Mouse (Mus musculus) MEL (cell line): ENCODE data around the gene Pgrmc1. TPM values are rescaled to one million over a fixed set of nuclear protein-coding genes. Genes with fewer than 3 reads are reported as not detected.

Experiments used
- DNase-seq: peaks from one replicate; pipeline ENCODE4 v3.0.0; 2011; ENCODE audit warnings: low read depth, low spot score
- H3K27ac ChIP-seq: 2 replicates; pipeline ENCODE4 v1.5.1; 2012; ENCODE audit warnings: low read depth, mild to moderate bottlenecking, control low read depth, low read length, moderate library complexity; ENCODE audit not compliant: control insufficient read depth
- H3K27me3 ChIP-seq, 2 experiments: fragments of 150-350 bp in 1 of 2; sonication (generic) in 1 of 2; 2 replicates each; pipeline ENCODE4 v1.6.1; 2012; ENCODE audit warnings: low read length in 2 of 2, mild to moderate bottlenecking in 2 of 2, improper control_type of control experiment in 1 of 2, moderate library complexity in 1 of 2; ENCODE audit not compliant: insufficient read depth in 2 of 2, control insufficient read depth in 1 of 2
- H3K36me3 ChIP-seq, 2 experiments: 2 replicates each; pipeline ENCODE4 v1.6.1; 2012 to 2014; ENCODE audit warnings: low read length in 2 of 2, improper control_type of control experiment in 1 of 2, inconsistent platforms in 1 of 2, mild to moderate bottlenecking in 1 of 2; ENCODE audit not compliant: insufficient read depth in 2 of 2, control insufficient read depth in 1 of 2
- H3K4me1 ChIP-seq, 2 experiments: fragments of 150-350 bp in 1 of 2; sonication (generic) in 1 of 2; 2 replicates each; pipeline ENCODE4 v1.6.1; 2012; ENCODE audit warnings: low read length in 2 of 2, improper control_type of control experiment in 1 of 2, mild to moderate bottlenecking in 1 of 2; ENCODE audit not compliant: insufficient read depth in 2 of 2, control insufficient read depth in 1 of 2
- H3K4me3 ChIP-seq, 2 experiments: fragments of 150-350 bp in 1 of 2; sonication (generic) in 1 of 2; 2 replicates each; pipeline ENCODE4 v1.5.1; 2012; ENCODE audit warnings: low read depth in 2 of 2, low read length in 2 of 2, mild to moderate bottlenecking in 2 of 2, moderate library complexity in 2 of 2, control low read depth in 1 of 2, improper control_type of control experiment in 1 of 2; ENCODE audit not compliant: control insufficient read depth in 1 of 2, insufficient read depth in 1 of 2
- H3K79me2 ChIP-seq: 2 replicates; pipeline ENCODE4 v1.6.1; 2012; ENCODE audit warnings: mild to moderate bottlenecking, low read length, moderate library complexity; ENCODE audit not compliant: control insufficient read depth, poor library complexity, insufficient read depth
- H3K9ac ChIP-seq: 2 replicates; pipeline ENCODE4 v1.6.1; 2012; ENCODE audit warnings: low read depth, mild to moderate bottlenecking, control low read depth, low read length, moderate library complexity; ENCODE audit not compliant: control insufficient read depth, poor library complexity, severe bottlenecking
- H3K9me3 ChIP-seq: fragments of 150-350 bp; sonication (generic); replicated peaks from 2 replicates; pipeline ENCODE4 v1.6.1; 2012; ENCODE audit warnings: mild to moderate bottlenecking, low read length, improper control_type of control experiment, moderate library complexity; ENCODE audit not compliant: insufficient read depth
- BHLHE40 ChIP-seq: IDR thresholded peaks from 2 replicates; pipeline ENCODE4 v1.6.1; 2012; ENCODE audit warnings: low read depth, mild to moderate bottlenecking, inconsistent platforms, low read length, improper control_type of control experiment, borderline replicate concordance
- CHD1 ChIP-seq: IDR thresholded peaks from 2 replicates; pipeline ENCODE4 v1.6.1; 2012; ENCODE audit warnings: low read depth, mild to moderate bottlenecking, inconsistent platforms, low read length, improper control_type of control experiment
- CTCF ChIP-seq, 3 experiments: IDR thresholded peaks in 2 of 3; conservative IDR thresholded peaks in 1 of 3; 2 replicates each; pipeline ENCODE4 v1.5.1; 2011 to 2012; ENCODE audit warnings: low read length in 3 of 3, low read depth in 2 of 3, mild to moderate bottlenecking in 2 of 3, improper control_type of control experiment in 1 of 3, inconsistent platforms in 1 of 3, mixed read lengths in 1 of 3, moderate library complexity in 1 of 3; ENCODE audit not compliant: control insufficient read depth in 1 of 3, insufficient read depth in 1 of 3, poor library complexity in 1 of 3, severe bottlenecking in 1 of 3
- ELF1 ChIP-seq: IDR thresholded peaks from 2 replicates; pipeline ENCODE4 v1.6.1; 2014; ENCODE audit warnings: low read depth, mild to moderate bottlenecking, inconsistent platforms, low read length, improper control_type of control experiment, moderate library complexity
- EP300 ChIP-seq, 2 experiments: IDR thresholded peaks; 2 replicates each; pipeline ENCODE4 v1.6.1; 2011; ENCODE audit warnings: improper control_type of control experiment in 2 of 2, low read length in 2 of 2, low read depth in 1 of 2, mild to moderate bottlenecking in 1 of 2
- ETS1 ChIP-seq: IDR thresholded peaks from 2 replicates; pipeline ENCODE4 v1.6.1; 2012; ENCODE audit warnings: low read depth, mild to moderate bottlenecking, inconsistent platforms, low read length, improper control_type of control experiment, moderate library complexity
- GABPA ChIP-seq: IDR thresholded peaks from 2 replicates; pipeline ENCODE4 v1.6.1; 2012; ENCODE audit warnings: low read depth, mild to moderate bottlenecking, inconsistent platforms, low read length, improper control_type of control experiment, moderate library complexity
- GATA1 ChIP-seq: IDR thresholded peaks from 2 replicates; pipeline ENCODE4 v1.6.1; 2011; ENCODE audit warnings: low read depth, low read length, improper control_type of control experiment
- HCFC1 ChIP-seq: IDR thresholded peaks from 2 replicates; pipeline ENCODE4 v1.6.1; 2012; ENCODE audit warnings: low read depth, mild to moderate bottlenecking, inconsistent platforms, low read length, improper control_type of control experiment, moderate library complexity
- JUND ChIP-seq: IDR thresholded peaks from 2 replicates; pipeline ENCODE4 v1.6.1; 2011; ENCODE audit warnings: low read depth, mild to moderate bottlenecking, improper control_type of control experiment, low read length
- MAZ ChIP-seq: IDR thresholded peaks from 2 replicates; pipeline ENCODE4 v1.6.1; 2012; ENCODE audit warnings: low read depth, mild to moderate bottlenecking, inconsistent platforms, low read length, improper control_type of control experiment
- MXI1 ChIP-seq: IDR thresholded peaks from 2 replicates; pipeline ENCODE4 v1.6.1; 2011; ENCODE audit warnings: mild to moderate bottlenecking, low read depth, low read length, improper control_type of control experiment
- MYB ChIP-seq: IDR thresholded peaks from 2 replicates; pipeline ENCODE4 v1.6.1; 2011; ENCODE audit warnings: mild to moderate bottlenecking, low read depth, low read length, improper control_type of control experiment
- MYC ChIP-seq: IDR thresholded peaks from 2 replicates; pipeline ENCODE4 v1.6.1; 2011; ENCODE audit warnings: low read depth, mild to moderate bottlenecking, low read length, improper control_type of control experiment, moderate library complexity
- NRF1 ChIP-seq: IDR thresholded peaks from 2 replicates; pipeline ENCODE4 v1.6.1; 2014; ENCODE audit warnings: low read depth, mild to moderate bottlenecking, inconsistent platforms, low read length, improper control_type of control experiment, moderate library complexity; ENCODE audit not compliant: poor library complexity, insufficient read depth, severe bottlenecking
- POLR2AphosphoS2 ChIP-seq: IDR thresholded peaks from 2 replicates; pipeline ENCODE4 v1.6.1; 2011; ENCODE audit warnings: low read length, improper control_type of control experiment
- POLR2AphosphoS5 ChIP-seq: IDR thresholded peaks from 2 replicates; pipeline ENCODE4 v1.6.1; 2012; ENCODE audit warnings: low read depth, borderline replicate concordance, mild to moderate bottlenecking, inconsistent platforms, low read length, moderate library complexity, mixed read lengths
- RAD21 ChIP-seq: IDR thresholded peaks from 2 replicates; pipeline ENCODE4 v1.6.1; 2011; ENCODE audit warnings: mild to moderate bottlenecking, low read depth, low read length, improper control_type of control experiment
- RCOR1 ChIP-seq: IDR thresholded peaks from 2 replicates; pipeline ENCODE4 v1.6.1; 2012; ENCODE audit warnings: low read depth, mild to moderate bottlenecking, inconsistent platforms, low read length, improper control_type of control experiment
- TBP ChIP-seq: IDR thresholded peaks from 2 replicates; pipeline ENCODE4 v1.8.0; 2011; ENCODE audit warnings: low read depth, low read length, improper control_type of control experiment
- USF2 ChIP-seq, 2 experiments: IDR thresholded peaks; 2 replicates each; pipeline ENCODE4 v1.6.1; 2011 to 2012; ENCODE audit warnings: improper control_type of control experiment in 2 of 2, low read length in 2 of 2, borderline replicate concordance in 1 of 2, inconsistent platforms in 1 of 2, low read depth in 1 of 2, mild to moderate bottlenecking in 1 of 2; ENCODE audit not compliant: insufficient read depth in 1 of 2
- ZC3H11A ChIP-seq: IDR thresholded peaks from 2 replicates; pipeline ENCODE4 v1.6.1; 2012; ENCODE audit warnings: low read depth, mild to moderate bottlenecking, inconsistent platforms, low read length, improper control_type of control experiment
- ZKSCAN1 ChIP-seq: IDR thresholded peaks from 2 replicates; pipeline ENCODE4 v1.6.1; 2012; ENCODE audit warnings: low read depth, mild to moderate bottlenecking, inconsistent platforms, low read length, improper control_type of control experiment, moderate library complexity
- ZNF384 ChIP-seq: IDR thresholded peaks from 2 replicates; pipeline ENCODE4 v1.6.1; 2012; ENCODE audit warnings: low read depth, mild to moderate bottlenecking, inconsistent platforms, low read length, improper control_type of control experiment
- polyA plus RNA-seq, 2 experiments: library from polyadenylated mRNA; stranded (reverse) in 1 of 2; unstranded in 1 of 2; fragments of >175 nt in 1 of 2; fragments of >200 nt in 1 of 2; gene quantifications; 2 replicates each; pipeline versions ENCODE4 v1.2.1 to v1.2.4; 2012; ENCODE audit warnings: low replicate concordance in 2 of 2, low read depth in 1 of 2; ENCODE audit not compliant: insufficient read length in 2 of 2, insufficient read depth in 1 of 2, missing spikeins in 1 of 2
- total RNA-seq: library from RNA; depleted of rRNA; stranded (reverse); fragments of 300-350 nt; gene quantifications from 2 replicates; pipeline ENCODE4 v1.2.3, GENCODE M21; 2012

Pgrmc1 gene
- total and polyA plus RNA-seq, 3 experiments, result 78.9 to 97.1 (median 88.3) TPM

DNA sequence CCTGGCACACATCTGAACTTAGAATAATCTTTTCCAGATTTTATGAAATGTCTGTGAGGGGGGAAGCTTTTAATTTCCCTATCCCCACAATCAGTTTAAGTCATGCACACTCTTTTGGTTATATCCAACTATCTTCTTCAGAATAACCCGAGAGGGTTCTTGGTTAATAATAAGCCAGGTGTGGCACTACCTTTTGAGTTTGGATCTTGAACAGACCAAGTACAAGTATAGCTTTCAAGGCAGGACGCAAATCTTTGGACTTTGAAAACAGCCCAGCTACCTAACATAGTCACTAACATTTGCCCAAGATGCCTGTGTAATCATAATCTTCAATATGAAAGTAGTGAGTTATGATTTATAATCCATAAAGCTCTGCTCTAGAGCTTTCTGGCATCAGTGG lies 4.9 kb downstream of the Pgrmc1 start:
- Histone ChIP-seq H3K4me1 (peaks cover 2 to 9% of the 10 kb centered on the region in 2 experiments; a peak in 3 of 4 replicates), H3K27me3 (no peaks in the 10 kb centered on the region), H3K4me3 (no peak overlapping the region), H3K36me3 (peaks cover 4 to 12% of the 10 kb centered on the region in 2 experiments), H3K9me3 (no peaks in the 10 kb centered on the region), H3K79me2 (peaks cover 14% of the 10 kb centered on the region), H3K9ac (no peak overlapping the region), H3K27ac (no peak overlapping the region)
- DNase-seq, result no peak
- TF ChIP-seq RCOR1 (no peak), ELF1 (no peak), ZNF384 (no peak), ZC3H11A (no peak), POLR2AphosphoS5 (no peak), HCFC1 (no peak), MAZ (no peak), CHD1 (no peak), RAD21 (no peak), NRF1 (no peak)

GRCm38 (mm10) chrX:36604040-36604439 lies 6.0 kb downstream of the Pgrmc1 start:
- Histone ChIP-seq H3K79me2 (peaks cover 5% of the 10 kb centered on the region; the same call in 1 of the 2 replicates), H3K9me3 (no peaks in the 10 kb centered on the region), H3K36me3 (peaks cover 4 to 12% of the 10 kb centered on the region in 2 experiments)

DNA sequence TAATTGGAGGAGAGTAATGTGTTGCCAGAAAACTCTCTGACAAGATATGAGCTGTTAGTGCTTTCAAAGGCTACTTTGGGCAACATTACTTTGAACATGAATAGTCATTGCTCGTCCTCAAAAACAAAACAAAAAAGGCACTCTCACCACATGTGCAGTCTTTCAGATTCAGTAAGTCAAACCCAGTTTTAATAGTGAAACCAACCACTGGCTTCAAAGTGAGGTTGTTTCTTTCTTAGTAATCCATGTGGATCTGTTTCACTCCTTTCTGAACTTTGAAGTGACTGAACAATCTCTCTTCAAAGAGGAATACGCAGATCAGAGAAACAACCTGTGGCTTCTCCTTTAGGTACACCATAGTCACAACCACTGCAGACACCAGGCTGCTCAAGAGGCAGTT lies 11.1 kb downstream of the Pgrmc1 start:
- peaks cover 0 to 5% of the 10 kb centered on the region in 2 experiments; a peak in 1 of 4 replicates for H3K4me1 ChIP-seq
- H3K9ac ChIP-seq, result no peak overlapping the region
- no peaks in the 10 kb centered on the region for H3K79me2 ChIP-seq
- DNase-seq, result no peak
- no peak overlapping the region for H3K27ac ChIP-seq
- H3K36me3 ChIP-seq, result peaks cover 4% of the 10 kb centered on the region in 2 experiments; a peak in 3 of 4 replicates
- H3K9me3 ChIP-seq, result no peaks in the 10 kb centered on the region
- H3K27me3 ChIP-seq, result no peaks in the 10 kb centered on the region
- TF ChIP-seq GABPA, result no peak
- no peak for TF ChIP-seq TBP
- TF ChIP-seq RCOR1, result no peak
- no peak for TF ChIP-seq ETS1
- no peak for TF ChIP-seq CTCF (IDR thresholded peaks at IDR 0.05 in 2 of 3, conservative IDR thresholded peaks at IDR 0.05 in 1 of 3; ENCODE audit: control insufficient read depth in 1 of 3, insufficient read depth in 1 of 3, low read depth in 2 of 3, low read length in 3 of 3, poor library complexity in 1 of 3, severe bottlenecking in 1 of 3)
- no peak for TF ChIP-seq POLR2AphosphoS2
- TF ChIP-seq MYB, result no peak
- no peak for TF ChIP-seq MXI1
- TF ChIP-seq POLR2AphosphoS5, result no peak
- no peak for TF ChIP-seq BHLHE40
- TF ChIP-seq MYC, result no peak
- no peak for TF ChIP-seq ELF1
- no peak for TF ChIP-seq NRF1
- TF ChIP-seq JUND, result no peak
- no peak for TF ChIP-seq MAZ
- no peak for TF ChIP-seq GATA1
- TF ChIP-seq, all 39 proteins: peak for 0
- H3K4me3 ChIP-seq, result no peak overlapping the region

More at GRCm38 (mm10) chrX:36604040-36604439, 6.0 kb downstream of the Pgrmc1 start:
- H3K4me3 ChIP-seq, result no peak overlapping the region
- no peak overlapping the region for H3K27ac ChIP-seq
- TF ChIP-seq EP300 (IDR thresholded peaks at IDR 0.05; ENCODE audit: low read depth in 1 of 2, low read length in 2 of 2) (no peak), ZKSCAN1 (no peak), USF2 (IDR thresholded peaks at IDR 0.05; ENCODE audit: borderline replicate concordance in 1 of 2, insufficient read depth in 1 of 2, low read depth in 1 of 2, low read length in 2 of 2) (no peak), CTCF (IDR thresholded peaks at IDR 0.05 in 2 of 3, conservative IDR thresholded peaks at IDR 0.05 in 1 of 3; ENCODE audit: control insufficient read depth in 1 of 3, insufficient read depth in 1 of 3, low read depth in 2 of 3, low read length in 3 of 3, poor library complexity in 1 of 3, severe bottlenecking in 1 of 3) (no peak)
- no peaks in the 10 kb centered on the region for H3K27me3 ChIP-seq
- peaks cover 2 to 9% of the 10 kb centered on the region in 2 experiments; a peak in 3 of 4 replicates for H3K4me1 ChIP-seq
- DNase-seq, result no peak
- no peak overlapping the region for H3K9ac ChIP-seq
